Mouse (Mus musculus): Measurements from ENCODE around the gene Arhgap24.

- TF ChIP-seq TAL1 (IDR thresholded peaks at IDR 0.05; ENCODE audit: low read length) (no peak), GATA1 (IDR thresholded peaks at IDR 0.05; ENCODE audit: low read length) (no peak)
These were observed 372.6 kb downstream of the Arhgap24 start for GRCm38 (mm10) chr5:102853750-102854149.

Measured in erythroblast, embryonic 14.5 days (primary cell).